Mouse (Mus musculus): ENCODE results near the gene Tbx6. TPM values are rescaled to one million over a fixed set of nuclear protein-coding genes. Genes with fewer than 3 reads are reported as not detected.

Tbx6 gene
- polyA plus RNA-seq, 1 experiment from 2014 or later: 0.53 TPM

- Histone ChIP-seq H3K4me1 (peaks cover 43% of the 10 kb centered on the region), H3K36me3 (peaks cover 68% of the 10 kb centered on the region), H3K27ac (peak overlapping the region; percentile 95), H3K9me3 (replicated peaks) (no peaks in the 10 kb centered on the region), H3K4me3 (peak overlapping the region; percentile 89), H3K27me3 (ENCODE audit: low read depth, poor library complexity, severe bottlenecking) (no peaks in the 10 kb centered on the region)
- no peak for DNase-seq (ENCODE audit: low spot score)
- 1% methylated on average over 38 of the region's 38 CpGs for WGBS
These were observed 18.4 kb downstream of the Tbx6 start for GRCm38 (mm10) chr7:126799468-126800268.

GRCm38 (mm10) chr7:126800269-126801056, 19.2 kb downstream of the Tbx6 start:
- H3K9me3 ChIP-seq (replicated peaks): no peaks in the 10 kb centered on the region
- H3K4me1 ChIP-seq: peaks cover 42% of the 10 kb centered on the region
- no peaks in the 10 kb centered on the region for H3K27me3 ChIP-seq (ENCODE audit: low read depth, poor library complexity, severe bottlenecking)
- H3K27ac ChIP-seq: peak overlapping the region; percentile 95
- WGBS: 50% methylated on average over 5 of the region's 5 CpGs
- peak overlapping the region; percentile 89 for H3K4me3 ChIP-seq
- DNase-seq (ENCODE audit: low spot score): no peak
- peaks cover 68% of the 10 kb centered on the region for H3K36me3 ChIP-seq

- no peak for DNase-seq (ENCODE audit: low spot score)
- Histone ChIP-seq H3K4me1 (peaks cover 37% of the 10 kb centered on the region), H3K27ac (peak overlapping the region; percentile 95), H3K9me3 (replicated peaks) (no peaks in the 10 kb centered on the region), H3K36me3 (peaks cover 65% of the 10 kb centered on the region), H3K27me3 (ENCODE audit: low read depth, poor library complexity, severe bottlenecking) (no peaks in the 10 kb centered on the region), H3K4me3 (0 out of 2 replicates have a peak overlapping the region, but pooled peaks have one; percentile 89)
- WGBS: 97% methylated on average over 16 of the region's 16 CpGs
These were observed 19.8 kb downstream of the Tbx6 start for GRCm38 (mm10) chr7:126801057-126801422.

- H3K4me1 ChIP-seq: peaks cover 27% of the 10 kb centered on the region
- no peaks in the 10 kb centered on the region for H3K9me3 ChIP-seq (replicated peaks)
- peaks cover 64% of the 10 kb centered on the region for H3K36me3 ChIP-seq
- no peak overlapping the region for H3K27ac ChIP-seq
- DNase-seq (ENCODE audit: low spot score): no peak
- no peak overlapping the region for H3K4me3 ChIP-seq
- H3K27me3 ChIP-seq (ENCODE audit: low read depth, poor library complexity, severe bottlenecking): no peaks in the 10 kb centered on the region
- WGBS: 87% methylated on average over 11 of the region's 11 CpGs
These were observed 21.0 kb downstream of the Tbx6 start for GRCm38 (mm10) chr7:126802134-126802889.

GRCm38 (mm10) chr7:126803181-126803580, 21.9 kb downstream of the Tbx6 start:
- Histone ChIP-seq H3K9me3 (replicated peaks) (no peaks in the 10 kb centered on the region), H3K36me3 (peaks cover 62% of the 10 kb centered on the region), H3K27me3 (ENCODE audit: low read depth, poor library complexity, severe bottlenecking) (no peaks in the 10 kb centered on the region), H3K4me3 (no peak overlapping the region), H3K27ac (no peak overlapping the region), H3K4me1 (peaks cover 27% of the 10 kb centered on the region)
- WGBS: 90% methylated on average over 6 of the region's 6 CpGs
- no peak for DNase-seq (ENCODE audit: low spot score)

GRCm38 (mm10) chr7:126803751-126804150, 22.5 kb downstream of the Tbx6 start:
- no peak for DNase-seq (ENCODE audit: low spot score)
- no peak overlapping the region for H3K27ac ChIP-seq
- no peaks in the 10 kb centered on the region for H3K27me3 ChIP-seq (ENCODE audit: low read depth, poor library complexity, severe bottlenecking)
- peaks cover 33% of the 10 kb centered on the region for H3K4me1 ChIP-seq
- H3K9me3 ChIP-seq (replicated peaks): no peaks in the 10 kb centered on the region
- peaks cover 62% of the 10 kb centered on the region for H3K36me3 ChIP-seq
- no peak overlapping the region for H3K4me3 ChIP-seq

- H3K36me3 ChIP-seq: peaks cover 53% of the 10 kb centered on the region
These were observed 25.7 kb downstream of the Tbx6 start for GRCm38 (mm10) chr7:126806956-126807355.

GRCm38 (mm10) chr7:126807405-126807804, 26.1 kb downstream of the Tbx6 start:
- peaks cover 29% of the 10 kb centered on the region for H3K4me1 ChIP-seq
- peaks cover 49% of the 10 kb centered on the region for H3K36me3 ChIP-seq
- H3K9me3 ChIP-seq (replicated peaks): no peaks in the 10 kb centered on the region
- 0 out of 2 replicates have a peak overlapping the region, but pooled peaks have one; percentile 92 for H3K27ac ChIP-seq
- H3K27me3 ChIP-seq (ENCODE audit: low read depth, poor library complexity, severe bottlenecking): no peaks in the 10 kb centered on the region
- peak overlapping the region; percentile 71 for H3K4me3 ChIP-seq
- 83% methylated on average over 4 of the region's 4 CpGs for WGBS
- no peak for DNase-seq (ENCODE audit: low spot score)

More at GRCm38 (mm10) chr7:126806956-126807355, 25.7 kb downstream of the Tbx6 start:
- Histone ChIP-seq H3K4me1 (peaks cover 29% of the 10 kb centered on the region), H3K27ac (no peak overlapping the region), H3K4me3 (no peak overlapping the region), H3K27me3 (ENCODE audit: low read depth, poor library complexity, severe bottlenecking) (no peaks in the 10 kb centered on the region), H3K9me3 (replicated peaks) (no peaks in the 10 kb centered on the region)
- WGBS: 92% methylated on average over 6 of the region's 6 CpGs
- no peak for DNase-seq (ENCODE audit: low spot score)

- Histone ChIP-seq H3K36me3 (peaks cover 35% of the 10 kb centered on the region), H3K9me3 (replicated peaks) (no peaks in the 10 kb centered on the region), H3K4me1 (peaks cover 29% of the 10 kb centered on the region), H3K4me3 (peak overlapping the region; percentile 71), H3K27ac (peak overlapping the region; percentile 92), H3K27me3 (ENCODE audit: low read depth, poor library complexity, severe bottlenecking) (no peaks in the 10 kb centered on the region)
- peak; percentile 90 for DNase-seq (ENCODE audit: low spot score)
- WGBS: 0% methylated on average over 43 of the region's 43 CpGs
These were observed 27.6 kb downstream of the Tbx6 start for GRCm38 (mm10) chr7:126808703-126809455.

GRCm38 (mm10) chr7:126809723-126810369, 28.6 kb downstream of the Tbx6 start:
- 68% methylated on average over 5 of the region's 5 CpGs for WGBS
- H3K9me3 ChIP-seq (replicated peaks): no peaks in the 10 kb centered on the region
- peak overlapping the region; percentile 71; the same call in 1 of the 2 replicates for H3K4me3 ChIP-seq
- H3K4me1 ChIP-seq: peaks cover 29% of the 10 kb centered on the region
- no peak for DNase-seq (ENCODE audit: low spot score)
- H3K27ac ChIP-seq: peak overlapping the region; percentile 92
- no peaks in the 10 kb centered on the region for H3K27me3 ChIP-seq (ENCODE audit: low read depth, poor library complexity, severe bottlenecking)
- peaks cover 25% of the 10 kb centered on the region for H3K36me3 ChIP-seq

GRCm38 (mm10) chr7:126815726-126816222, 34.5 kb downstream of the Tbx6 start:
- no peak overlapping the region for H3K4me3 ChIP-seq
- WGBS: 77% methylated on average over 8 of the region's 8 CpGs
- DNase-seq (ENCODE audit: low spot score): no peak
- H3K4me1 ChIP-seq: no peaks in the 10 kb centered on the region
- H3K27me3 ChIP-seq (ENCODE audit: low read depth, poor library complexity, severe bottlenecking): no peaks in the 10 kb centered on the region
- H3K36me3 ChIP-seq: no peaks in the 10 kb centered on the region
- no peaks in the 10 kb centered on the region for H3K9me3 ChIP-seq (replicated peaks)
- H3K27ac ChIP-seq: no peak overlapping the region
